Mouse (Mus musculus) small intestine, adult 2 months (tissue): ENCODE data around the gene Abcb8. TPM values are rescaled to one million over a fixed set of nuclear protein-coding genes. Genes with fewer than 3 reads are reported as not detected.

ENCODE experiments used
- H3K27ac ChIP-seq: fragments of 200-500 bp; 2 replicates; pipeline ENCODE4 v1.5.1; 2012; ENCODE audit warnings: low read depth, low read length, control low read depth, inconsistent platforms; ENCODE audit not compliant: insufficient read depth
- H3K27me3 ChIP-seq: fragments of 200-500 bp; 2 replicates; pipeline ENCODE4 v1.6.1; 2012; ENCODE audit warnings: mild to moderate bottlenecking, moderate library complexity, low read length, inconsistent platforms; ENCODE audit not compliant: control insufficient read depth, insufficient read depth
- H3K36me3 ChIP-seq: fragments of 200-500 bp; 2 replicates; pipeline ENCODE4 v1.6.1; 2012; ENCODE audit warnings: mild to moderate bottlenecking, low read length, control low read depth, inconsistent platforms; ENCODE audit not compliant: control insufficient read depth, insufficient read depth
- H3K4me1 ChIP-seq: fragments of 200-500 bp; 2 replicates; pipeline ENCODE4 v1.6.1; 2012; ENCODE audit warnings: low read length, inconsistent platforms, mixed read lengths; ENCODE audit not compliant: control insufficient read depth, insufficient read depth, insufficient read length
- H3K4me3 ChIP-seq: fragments of 200-500 bp; 2 replicates; pipeline ENCODE4 v1.5.1; 2012; ENCODE audit warnings: low read depth, mild to moderate bottlenecking, control low read depth, inconsistent platforms, low read length, moderate library complexity
- CTCF ChIP-seq: fragments of 200-500 bp; IDR thresholded peaks from 2 replicates; pipeline ENCODE4 v1.5.1; 2012; ENCODE audit warnings: low read depth, mild to moderate bottlenecking, control low read depth, inconsistent platforms, low read length, moderate library complexity, mixed read lengths; ENCODE audit not compliant: insufficient replicate concordance, insufficient read length; ENCODE audit errors: extremely low read depth
- POLR2A ChIP-seq: fragments of 200-500 bp; IDR thresholded peaks from 2 replicates; pipeline ENCODE4 v1.6.1; 2012; ENCODE audit warnings: low read depth, mild to moderate bottlenecking, control low read depth, inconsistent platforms, low read length, moderate library complexity
- whole genome bisulfite sequencing: fragments of 180-500 bp; shearing (Covaris S2); methylation state at CpG from one replicate; pipeline ENCODE4 v1.1.7; 2018; 5-methylcytosine and 5-hydroxymethylcytosine counted together
- polyA plus RNA-seq: library from polyadenylated mRNA; depleted of rRNA; stranded (reverse); fragments of >200 nt; gene quantifications from 2 replicates; pipeline ENCODE4 v1.2.3, GENCODE M21; 2012

The Abcb8 gene
- polyA plus RNA-seq, 1 experiment = 83.7 TPM

GRCm38 (mm10) chr5:24357461-24357860 is 36.0 kb upstream of the Abcb8 start:
- Histone ChIP-seq H3K36me3 (no peaks in the 10 kb centered on the region), H3K27ac (no peak overlapping the region), H3K27me3 (peaks cover 10% of the 10 kb centered on the region), H3K4me1 (no peaks in the 10 kb centered on the region; the same call in 1 of the 2 replicates), H3K4me3 (no peak overlapping the region)
- TF ChIP-seq CTCF (peak; percentile 53), POLR2A (no peak)
- 6% methylated on average over 7 of the region's 7 CpGs for WGBS

GRCm38 (mm10) chr5:24360792-24361454 is 32.5 kb upstream of the Abcb8 start:
- 2% methylated on average over 7 of the region's 7 CpGs for WGBS
- no peak for TF ChIP-seq POLR2A
- peak; percentile 97 for TF ChIP-seq CTCF
- Histone ChIP-seq H3K27ac (no peak overlapping the region), H3K27me3 (no peaks in the 10 kb centered on the region), H3K36me3 (no peaks in the 10 kb centered on the region), H3K4me1 (no peaks in the 10 kb centered on the region), H3K4me3 (no peak overlapping the region)

- 53% methylated on average over 2 of the region's 2 CpGs for WGBS
- H3K36me3 ChIP-seq = no peaks in the 10 kb centered on the region
- no peak for TF ChIP-seq CTCF
- no peak for TF ChIP-seq POLR2A
- H3K27ac ChIP-seq = no peak overlapping the region
- no peak overlapping the region for H3K4me3 ChIP-seq
- no peaks in the 10 kb centered on the region for H3K4me1 ChIP-seq
- H3K27me3 ChIP-seq = no peaks in the 10 kb centered on the region
Measured at GRCm38 (mm10) chr5:24363467-24363866, 30.0 kb upstream of the Abcb8 start.

GRCm38 (mm10) chr5:24364061-24364460 is 29.4 kb upstream of the Abcb8 start:
- TF ChIP-seq POLR2A = no peak
- no peak for TF ChIP-seq CTCF
- 48% methylated on average over 3 of the region's 3 CpGs for WGBS
- Histone ChIP-seq H3K27ac (no peak overlapping the region), H3K4me3 (no peak overlapping the region), H3K27me3 (no peaks in the 10 kb centered on the region), H3K4me1 (no peaks in the 10 kb centered on the region), H3K36me3 (no peaks in the 10 kb centered on the region)

- H3K27me3 ChIP-seq = no peaks in the 10 kb centered on the region
- H3K27ac ChIP-seq = no peak within 1 kb of the TSS
- TF ChIP-seq POLR2A (no peak), CTCF (no peak)
- H3K4me3 ChIP-seq = peak within 1 kb of the TSS; percentile 46
- WGBS = 56% methylated on average over 12 of the region's 12 CpGs
- H3K36me3 ChIP-seq = no peaks in the 10 kb centered on the region
- H3K4me1 ChIP-seq = no peaks in the 10 kb centered on the region
Measured at GRCm38 (mm10) chr5:24364508-24364907, 29.0 kb upstream of the Abcb8 start, which contains the start of gene Nos3. Gene Nos3 (plus strand): TSS chr5:24364810.

GRCm38 (mm10) chr5:24364963-24365362 is 28.5 kb upstream of the Abcb8 start:
- Histone ChIP-seq H3K4me1 (no peaks in the 10 kb centered on the region), H3K36me3 (no peaks in the 10 kb centered on the region), H3K27ac (no peak overlapping the region), H3K27me3 (no peaks in the 10 kb centered on the region), H3K4me3 (peak overlapping the region; percentile 46)
- WGBS = 79% methylated on average over 10 of the region's 10 CpGs
- TF ChIP-seq POLR2A (no peak), CTCF (no peak)

GRCm38 (mm10) chr5:24365528-24365927 is 27.9 kb upstream of the Abcb8 start:
- WGBS = 37% methylated on average over 5 of the region's 5 CpGs
- no peak for TF ChIP-seq CTCF
- no peak for TF ChIP-seq POLR2A
- peak overlapping the region; percentile 46; the same call in 1 of the 2 replicates for H3K4me3 ChIP-seq

More at GRCm38 (mm10) chr5:24365528-24365927, 27.9 kb upstream of the Abcb8 start:
- Histone ChIP-seq H3K4me1 (no peaks in the 10 kb centered on the region), H3K27ac (no peak overlapping the region), H3K36me3 (no peaks in the 10 kb centered on the region), H3K27me3 (no peaks in the 10 kb centered on the region)
